Mouse (Mus musculus): ENCODE results near the gene Lsp1. TPM values are rescaled to one million over a fixed set of nuclear protein-coding genes. Genes with fewer than 3 reads are reported as not detected.

The Lsp1 gene
- total and polyA plus RNA-seq, 2 experiments from 2014 or later: 5.5 to 7.9 TPM

- H3K27ac ChIP-seq (ENCODE audit: low read depth, low read length): no peak overlapping the region
- H3K27me3 ChIP-seq (ENCODE audit: insufficient read depth, low read length): no peaks in the 10 kb centered on the region
- no peaks in the 10 kb centered on the region for H3K4me1 ChIP-seq (ENCODE audit: insufficient read depth)
- no peak overlapping the region for H3K4me2 ChIP-seq (ENCODE audit: low read depth)
- no peaks in the 10 kb centered on the region for H3K9me3 ChIP-seq (ENCODE audit: low read length)
- TF ChIP-seq CTCF (IDR thresholded peaks at IDR 0.05; ENCODE audit: low read depth): no peak
- no peaks in the 10 kb centered on the region for H3K36me3 ChIP-seq (ENCODE audit: insufficient read depth)
- H3K9ac ChIP-seq: no peak overlapping the region
- WGBS: 67% methylated on average over 7 of the region's 7 CpGs
- H3K4me3 ChIP-seq (ENCODE audit: low read depth, low read length): no peak overlapping the region
- DNase-seq: no peak
- no peak for ATAC-seq
These were observed 15.0 kb downstream of the Lsp1 start for GRCm38 (mm10) chr7:142475641-142476040.

GRCm38 (mm10) chr7:142476271-142476670, 15.7 kb downstream of the Lsp1 start:
- H3K36me3 ChIP-seq (ENCODE audit: insufficient read depth): no peaks in the 10 kb centered on the region
- no peak overlapping the region for H3K9ac ChIP-seq
- no peak for DNase-seq
- no peak overlapping the region for H3K4me2 ChIP-seq (ENCODE audit: low read depth)
- H3K4me3 ChIP-seq (ENCODE audit: low read depth, low read length): no peak overlapping the region
- no peak for TF ChIP-seq CTCF (IDR thresholded peaks at IDR 0.05; ENCODE audit: low read depth)
- no peak for ATAC-seq
- H3K9me3 ChIP-seq (ENCODE audit: low read length): no peaks in the 10 kb centered on the region
- no peaks in the 10 kb centered on the region for H3K27me3 ChIP-seq (ENCODE audit: insufficient read depth, low read length)
- WGBS: 89% methylated on average over 5 of the region's 5 CpGs
- H3K4me1 ChIP-seq (ENCODE audit: insufficient read depth): peaks cover 1% of the 10 kb centered on the region; the same call in 1 of the 2 replicates
- H3K27ac ChIP-seq (ENCODE audit: low read depth, low read length): no peak overlapping the region

GRCm38 (mm10) chr7:142476795-142477452, 16.3 kb downstream of the Lsp1 start:
- Histone ChIP-seq H3K36me3 (ENCODE audit: insufficient read depth) (no peaks in the 10 kb centered on the region), H3K9me3 (ENCODE audit: low read length) (no peaks in the 10 kb centered on the region), H3K4me2 (ENCODE audit: low read depth) (no peak overlapping the region), H3K4me3 (ENCODE audit: low read depth, low read length) (no peak overlapping the region), H3K4me1 (ENCODE audit: insufficient read depth) (peaks cover 8% of the 10 kb centered on the region; the same call in 1 of the 2 replicates), H3K27ac (ENCODE audit: low read depth, low read length) (no peak overlapping the region), H3K9ac (no peak overlapping the region), H3K27me3 (ENCODE audit: insufficient read depth, low read length) (no peaks in the 10 kb centered on the region)
- no peak for TF ChIP-seq CTCF (IDR thresholded peaks at IDR 0.05; ENCODE audit: low read depth)
- DNase-seq (peak; percentile 36), ATAC-seq (peak; percentile 42)
- whole genome bisulfite sequencing: 82% methylated on average over 13 of the region's 13 CpGs

- no peak for DNase-seq
- WGBS: 95% methylated on average over 6 of the region's 6 CpGs
- Histone ChIP-seq H3K9ac (no peak overlapping the region), H3K9me3 (ENCODE audit: low read length) (no peaks in the 10 kb centered on the region), H3K4me2 (ENCODE audit: low read depth) (no peak overlapping the region), H3K27me3 (ENCODE audit: insufficient read depth, low read length) (no peaks in the 10 kb centered on the region), H3K36me3 (ENCODE audit: insufficient read depth) (no peaks in the 10 kb centered on the region), H3K4me3 (ENCODE audit: low read depth, low read length) (no peak overlapping the region), H3K4me1 (ENCODE audit: insufficient read depth) (peaks cover 13% of the 10 kb centered on the region; the same call in 1 of the 2 replicates), H3K27ac (ENCODE audit: low read depth, low read length) (no peak overlapping the region)
- TF ChIP-seq CTCF (IDR thresholded peaks at IDR 0.05; ENCODE audit: low read depth): no peak
- ATAC-seq: no peak
These were observed 17.4 kb downstream of the Lsp1 start for GRCm38 (mm10) chr7:142478001-142478400.

GRCm38 (mm10) chr7:142478574-142478973, 18.0 kb downstream of the Lsp1 start:
- Histone ChIP-seq H3K36me3 (ENCODE audit: insufficient read depth) (no peaks in the 10 kb centered on the region), H3K27ac (ENCODE audit: low read depth, low read length) (no peak overlapping the region), H3K27me3 (ENCODE audit: insufficient read depth, low read length) (no peaks in the 10 kb centered on the region), H3K9ac (no peak overlapping the region), H3K4me2 (ENCODE audit: low read depth) (no peak overlapping the region), H3K4me1 (ENCODE audit: insufficient read depth) (peaks cover 13% of the 10 kb centered on the region; the same call in 1 of the 2 replicates), H3K4me3 (ENCODE audit: low read depth, low read length) (no peak overlapping the region), H3K9me3 (ENCODE audit: low read length) (no peaks in the 10 kb centered on the region)
- WGBS: 67% methylated on average over 2 of the region's 2 CpGs
- no peak for TF ChIP-seq CTCF (IDR thresholded peaks at IDR 0.05; ENCODE audit: low read depth)
- no peak for ATAC-seq
- DNase-seq: no peak

- Histone ChIP-seq H3K4me3 (ENCODE audit: low read depth, low read length) (no peak overlapping the region), H3K9me3 (ENCODE audit: low read length) (no peaks in the 10 kb centered on the region), H3K27me3 (ENCODE audit: insufficient read depth, low read length) (no peaks in the 10 kb centered on the region), H3K9ac (no peak overlapping the region), H3K4me1 (ENCODE audit: insufficient read depth) (peaks cover 13% of the 10 kb centered on the region; the same call in 1 of the 2 replicates), H3K4me2 (ENCODE audit: low read depth) (no peak overlapping the region), H3K27ac (ENCODE audit: low read depth, low read length) (no peak overlapping the region), H3K36me3 (ENCODE audit: insufficient read depth) (no peaks in the 10 kb centered on the region)
- no peak for TF ChIP-seq CTCF (IDR thresholded peaks at IDR 0.05; ENCODE audit: low read depth)
- no peak for ATAC-seq
- no peak for DNase-seq
These were observed 18.7 kb downstream of the Lsp1 start for GRCm38 (mm10) chr7:142479307-142479706.

- Histone ChIP-seq H3K9ac (no peak overlapping the region), H3K36me3 (ENCODE audit: insufficient read depth) (no peaks in the 10 kb centered on the region), H3K27ac (ENCODE audit: low read depth, low read length) (no peak overlapping the region), H3K9me3 (ENCODE audit: low read length) (no peaks in the 10 kb centered on the region), H3K4me1 (ENCODE audit: insufficient read depth) (peaks cover 13% of the 10 kb centered on the region; the same call in 1 of the 2 replicates), H3K27me3 (ENCODE audit: insufficient read depth, low read length) (no peaks in the 10 kb centered on the region), H3K4me3 (ENCODE audit: low read depth, low read length) (no peak overlapping the region), H3K4me2 (ENCODE audit: low read depth) (no peak overlapping the region)
- DNase-seq: no peak
- 88% methylated on average over 3 of the region's 3 CpGs for WGBS
- ATAC-seq: no peak
- no peak for TF ChIP-seq CTCF (IDR thresholded peaks at IDR 0.05; ENCODE audit: low read depth)
These were observed 19.3 kb downstream of the Lsp1 start for GRCm38 (mm10) chr7:142479886-142480285.
